Mouse (Mus musculus) stomach, embryonic 15.5 days (tissue): ENCODE data around the gene Glra1. TPM values are rescaled to one million over a fixed set of nuclear protein-coding genes. Genes with fewer than 3 reads are reported as not detected.

Experiments
- ATAC-seq: fragments of 200-750 bp; cut with Nextera tagmentation; 2 replicates; pipeline ENCODE4 v1.8.0; 2017; ENCODE audit warnings: low read depth, moderate number of reproducible peaks, moderate TSS enrichment; ENCODE audit not compliant: insufficient read depth, low FRiP score
- H3K27ac ChIP-seq: fragments of 300-500 bp; sonication (generic); 2 replicates; pipeline ENCODE4 v1.5.1; 2015; ENCODE audit warnings: mild to moderate bottlenecking, inconsistent platforms
- H3K27me3 ChIP-seq: fragments of 300-500 bp; sonication (generic); replicated peaks from 2 replicates; pipeline ENCODE4 v1.6.1; 2015; ENCODE audit warnings: inconsistent platforms
- H3K36me3 ChIP-seq: fragments of 300-500 bp; sonication (generic); 2 replicates; pipeline ENCODE4 v1.6.1; 2015; ENCODE audit warnings: inconsistent platforms
- H3K4me1 ChIP-seq: fragments of 300-500 bp; sonication (generic); 2 replicates; pipeline ENCODE4 v1.6.1; 2015; ENCODE audit warnings: inconsistent platforms
- H3K4me2 ChIP-seq: fragments of 300-500 bp; sonication (generic); 2 replicates; pipeline ENCODE4 v1.6.1; 2015; ENCODE audit warnings: mild to moderate bottlenecking, inconsistent platforms
- H3K4me3 ChIP-seq: fragments of 300-500 bp; sonication (generic); replicated peaks from 2 replicates; pipeline ENCODE4 v1.5.1; 2015; ENCODE audit warnings: inconsistent platforms
- H3K9ac ChIP-seq: fragments of 300-500 bp; sonication (generic); 2 replicates; pipeline ENCODE4 v1.6.1; 2015; ENCODE audit warnings: inconsistent platforms
- H3K9me3 ChIP-seq: fragments of 300-500 bp; sonication (generic); 2 replicates; pipeline ENCODE4 v1.6.1; 2016; ENCODE audit warnings: inconsistent platforms
- WGBS: fragments of 180-500 bp; shearing (Covaris S2); methylation state at CpG from one replicate; pipeline ENCODE4 v1.1.7; 2015; 5-methylcytosine and 5-hydroxymethylcytosine counted together
- polyA plus RNA-seq: library from polyadenylated mRNA; unstranded; fragments of >200 nt; fragmentation: Nextera tagmentation; extraction: Ambion mirVana; gene quantifications from 2 replicates; pipeline ENCODE4 v1.2.1, GENCODE M21; 2015

The Glra1 gene
- polyA plus RNA-seq, 1 experiment from 2014 or later, result not detected

- Histone ChIP-seq H3K4me3 (no peak overlapping the region), H3K9me3 (no peaks in the 10 kb centered on the region), H3K4me2 (no peak overlapping the region), H3K36me3 (0 out of 2 replicates have a peak, but pooled peaks cover 3% of the 10 kb centered on the region), H3K27me3 (no peaks in the 10 kb centered on the region), H3K27ac (no peak overlapping the region), H3K9ac (no peak overlapping the region), H3K4me1 (no peaks in the 10 kb centered on the region)
- ATAC-seq, result no peak
- 82% methylated on average over 3 of the region's 3 CpGs for WGBS
Measured at GRCm38 (mm10) chr11:55505485-55505884, 102.5 kb downstream of the Glra1 start.

- H3K36me3 ChIP-seq, result peaks cover 20% of the 10 kb centered on the region
- no peaks in the 10 kb centered on the region for H3K4me1 ChIP-seq
- H3K27me3 ChIP-seq, result no peaks in the 10 kb centered on the region
- no peak overlapping the region for H3K4me3 ChIP-seq
- H3K9ac ChIP-seq, result no peak overlapping the region
- no peaks in the 10 kb centered on the region for H3K9me3 ChIP-seq
- no peak overlapping the region for H3K4me2 ChIP-seq
- no peak overlapping the region for H3K27ac ChIP-seq
- 82% methylated on average over 5 of the region's 5 CpGs for WGBS
- ATAC-seq, result no peak
Measured at GRCm38 (mm10) chr11:55502886-55503285, 105.1 kb downstream of the Glra1 start.

GRCm38 (mm10) chr11:55501955-55502531 lies 106.0 kb downstream of the Glra1 start:
- Histone ChIP-seq H3K36me3 (peaks cover 25% of the 10 kb centered on the region), H3K4me3 (no peak overlapping the region), H3K27ac (no peak overlapping the region), H3K9me3 (no peaks in the 10 kb centered on the region), H3K9ac (no peak overlapping the region), H3K4me2 (no peak overlapping the region), H3K27me3 (no peaks in the 10 kb centered on the region), H3K4me1 (no peaks in the 10 kb centered on the region)
- 85% methylated on average over 8 of the region's 8 CpGs for WGBS
- no peak for ATAC-seq

GRCm38 (mm10) chr11:55497885-55498284 lies 110.1 kb downstream of the Glra1 start:
- peak; percentile 56; the same call in 1 of the 2 replicates for ATAC-seq
- no peak overlapping the region for H3K4me2 ChIP-seq
- H3K9ac ChIP-seq, result no peak overlapping the region
- peaks cover 58% of the 10 kb centered on the region for H3K36me3 ChIP-seq
- no peaks in the 10 kb centered on the region for H3K9me3 ChIP-seq
- H3K4me3 ChIP-seq, result no peak overlapping the region
- no peak overlapping the region for H3K27ac ChIP-seq
- WGBS, result 52% methylated on average over 5 of the region's 5 CpGs
- H3K4me1 ChIP-seq, result no peaks in the 10 kb centered on the region
- H3K27me3 ChIP-seq, result no peaks in the 10 kb centered on the region

- Histone ChIP-seq H3K4me3 (no peak overlapping the region), H3K9ac (no peak overlapping the region), H3K4me1 (no peaks in the 10 kb centered on the region), H3K27ac (no peak overlapping the region), H3K36me3 (peaks cover 74% of the 10 kb centered on the region), H3K9me3 (no peaks in the 10 kb centered on the region), H3K4me2 (no peak overlapping the region), H3K27me3 (no peaks in the 10 kb centered on the region)
- ATAC-seq, result no peak
- WGBS, result 84% methylated on average over 6 of the region's 6 CpGs
Measured at GRCm38 (mm10) chr11:55496158-55496557, 111.8 kb downstream of the Glra1 start.

DNA sequence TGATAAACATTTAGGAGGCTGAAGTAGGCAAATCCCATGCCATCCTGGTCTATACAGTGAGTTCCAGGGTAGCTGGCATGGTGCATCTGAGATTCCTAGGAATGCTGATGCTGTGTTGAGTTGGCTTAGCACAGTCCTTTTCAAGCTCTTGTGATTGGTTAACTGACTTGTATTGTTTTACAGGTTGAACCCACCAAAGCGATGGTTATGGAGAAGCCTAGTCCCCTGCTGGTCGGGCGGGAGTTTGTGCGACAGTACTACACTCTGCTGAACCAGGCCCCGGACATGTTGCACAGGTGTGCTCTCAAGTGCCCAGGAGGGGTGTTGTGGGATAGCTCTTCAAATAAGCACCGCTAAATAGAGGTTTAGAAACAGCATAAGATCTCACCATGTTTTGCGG lies 122.6 kb downstream of the Glra1 start:
- peaks cover 52% of the 10 kb centered on the region for H3K36me3 ChIP-seq
- no peak overlapping the region for H3K4me2 ChIP-seq
- H3K4me1 ChIP-seq, result no peaks in the 10 kb centered on the region
- WGBS, result 95% methylated on average over 7 of the region's 7 CpGs
- no peak overlapping the region for H3K4me3 ChIP-seq
- no peaks in the 10 kb centered on the region for H3K27me3 ChIP-seq
- no peak overlapping the region for H3K27ac ChIP-seq
- no peaks in the 10 kb centered on the region for H3K9me3 ChIP-seq
- no peak for ATAC-seq
- H3K9ac ChIP-seq, result no peak overlapping the region

DNA sequence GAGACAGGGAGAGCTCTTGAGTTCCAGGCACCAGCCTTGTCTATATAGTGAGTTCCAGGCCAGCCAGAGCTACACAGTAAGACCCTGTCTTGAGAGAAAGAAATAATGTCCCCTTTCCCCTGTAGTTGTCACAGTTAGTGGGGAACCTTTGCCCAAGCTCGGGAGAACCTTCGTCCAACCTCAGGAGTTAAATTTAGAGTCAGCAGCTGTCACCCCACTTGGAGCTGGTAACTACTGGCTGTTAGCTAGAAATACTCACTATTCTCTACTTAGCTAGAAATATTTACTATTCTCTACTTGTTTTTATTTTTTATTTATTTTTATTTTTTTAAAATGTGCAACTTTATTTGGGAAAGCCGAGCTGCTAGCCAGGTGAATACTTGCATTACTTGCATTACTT lies 134.8 kb downstream of the Glra1 start:
- Histone ChIP-seq H3K27me3 (no peaks in the 10 kb centered on the region), H3K4me2 (no peak overlapping the region), H3K4me3 (no peak overlapping the region), H3K27ac (no peak overlapping the region), H3K36me3 (0 out of 2 replicates have a peak, but pooled peaks cover 7% of the 10 kb centered on the region), H3K9ac (no peak overlapping the region), H3K4me1 (peaks cover 14% of the 10 kb centered on the region), H3K9me3 (no peaks in the 10 kb centered on the region)
- WGBS, result 88% methylated on average over 3 of the region's 3 CpGs
- no peak for ATAC-seq

- H3K27me3 ChIP-seq, result no peaks in the 10 kb centered on the region
- no peaks in the 10 kb centered on the region for H3K9me3 ChIP-seq
- ATAC-seq, result no peak
- H3K4me3 ChIP-seq, result peak overlapping the region; percentile 95
- peak overlapping the region; percentile 81 for H3K4me2 ChIP-seq
- peaks cover 17% of the 10 kb centered on the region for H3K4me1 ChIP-seq
- 78% methylated on average over 7 of the region's 7 CpGs for WGBS
- H3K36me3 ChIP-seq, result 0 out of 2 replicates have a peak, but pooled peaks cover 7% of the 10 kb centered on the region
- no peak overlapping the region for H3K27ac ChIP-seq
- no peak overlapping the region for H3K9ac ChIP-seq
Measured at GRCm38 (mm10) chr11:55471467-55471866, 136.5 kb downstream of the Glra1 start.

DNA sequence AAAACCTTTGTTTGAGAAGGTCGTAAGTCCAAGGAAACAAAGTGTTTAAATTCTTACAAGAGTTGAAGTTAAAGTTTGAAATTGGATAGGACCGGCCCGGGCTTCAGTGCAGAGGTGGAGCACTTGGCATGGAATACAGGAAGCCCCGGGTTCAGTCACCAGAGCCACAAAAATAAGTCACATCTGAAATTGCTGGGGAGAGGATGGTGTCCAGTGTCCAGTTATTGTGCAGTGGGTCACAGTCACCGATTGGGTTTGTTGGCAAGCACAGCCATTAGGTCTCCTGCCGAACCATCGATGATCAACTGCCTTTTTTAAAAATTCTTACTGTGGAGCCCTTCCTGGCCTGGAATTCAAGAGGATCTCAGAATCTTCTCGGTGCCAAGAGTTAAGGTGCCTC lies 137.2 kb downstream of the Glra1 start:
- Histone ChIP-seq H3K36me3 (0 out of 2 replicates have a peak, but pooled peaks cover 7% of the 10 kb centered on the region), H3K27me3 (no peaks in the 10 kb centered on the region), H3K4me3 (peak overlapping the region; percentile 95), H3K9me3 (no peaks in the 10 kb centered on the region), H3K9ac (no peak overlapping the region; the same call in 1 of the 2 replicates), H3K4me2 (peak overlapping the region; percentile 81), H3K27ac (no peak overlapping the region), H3K4me1 (peaks cover 17% of the 10 kb centered on the region)
- 28% methylated on average over 8 of the region's 8 CpGs for WGBS
- ATAC-seq, result no peak

DNA sequence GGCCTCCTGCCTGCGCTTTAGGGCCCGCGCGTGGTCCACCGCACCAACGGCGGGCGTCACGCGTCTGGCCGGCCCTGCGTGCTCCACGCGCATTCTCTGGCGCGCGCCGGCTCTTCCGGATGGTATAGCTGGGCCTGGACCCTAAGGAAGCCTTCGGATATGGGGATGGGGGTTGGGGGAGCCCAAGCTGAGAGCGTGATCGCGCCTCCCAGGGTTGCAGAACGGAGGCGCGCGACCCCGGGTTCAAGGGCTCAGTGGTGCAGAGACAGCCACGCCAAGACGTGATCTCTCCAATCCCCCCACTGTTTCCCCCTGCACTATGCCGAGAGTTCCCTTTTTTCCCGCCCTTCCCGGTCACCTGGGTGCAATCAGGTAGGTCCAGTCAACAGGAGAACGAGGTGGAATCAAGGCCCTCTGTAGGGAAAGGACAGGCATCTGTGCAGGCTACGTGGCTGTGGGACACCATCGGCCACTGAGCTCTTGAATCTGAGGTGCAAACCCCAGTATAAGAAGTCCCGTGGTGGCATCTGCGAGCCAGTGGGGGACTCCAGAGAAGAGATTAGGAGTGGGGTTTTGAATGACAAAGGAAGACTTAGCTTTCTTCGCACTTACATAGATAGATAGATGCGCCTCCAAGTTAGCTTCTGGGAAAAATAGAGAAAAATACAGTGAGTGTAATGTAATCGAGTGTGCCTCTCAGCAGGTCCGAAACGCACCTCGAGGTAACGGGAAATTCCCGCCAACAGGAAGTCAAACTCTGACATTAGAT lies 137.9 kb downstream of the Glra1 start:
- Histone ChIP-seq H3K9me3 (no peaks in the 10 kb centered on the region), H3K27ac (peak overlapping the region; percentile 89), H3K4me2 (peak overlapping the region; percentile 81), H3K9ac (peak overlapping the region; percentile 95), H3K27me3 (no peaks in the 10 kb centered on the region), H3K4me3 (peak overlapping the region; percentile 95), H3K4me1 (peaks cover 17% of the 10 kb centered on the region), H3K36me3 (0 out of 2 replicates have a peak, but pooled peaks cover 7% of the 10 kb centered on the region)
- under 1% methylated on average over 46 of the region's 46 CpGs for WGBS
- ATAC-seq, result no peak

GRCm38 (mm10) chr11:55469048-55469843 lies 138.8 kb downstream of the Glra1 start, which contains the start of gene G3bp1:
Gene G3bp1, plus strand, starts transcription at chr11:55469685.
- no peaks in the 10 kb centered on the region for H3K9me3 ChIP-seq
- 0 out of 2 replicates have a peak, but pooled peaks cover under 1% of the 10 kb centered on the region for H3K36me3 ChIP-seq
- under 1% methylated on average over 57 of the region's 57 CpGs for WGBS
- peak; percentile 97 for ATAC-seq
- H3K4me2 ChIP-seq, result peak within 1 kb of the TSS; percentile 81
- peak within 1 kb of the TSS; percentile 93 for H3K27ac ChIP-seq
- H3K27me3 ChIP-seq, result no peaks in the 10 kb centered on the region
- peak within 1 kb of the TSS; percentile 95 for H3K9ac ChIP-seq
- peak within 1 kb of the TSS; percentile 95 for H3K4me3 ChIP-seq
- H3K4me1 ChIP-seq, result peaks cover 17% of the 10 kb centered on the region
